Mouse (Mus musculus) kidney, embryonic 16.5 days (tissue): ENCODE data around the gene Tenm2. TPM values are rescaled to one million over a fixed set of nuclear protein-coding genes. Genes with fewer than 3 reads are reported as not detected.

Experiments
- ATAC-seq: fragments of 200-750 bp; cut with Nextera tagmentation; 2 replicates; pipeline ENCODE4 v1.8.0; 2017; ENCODE audit warnings: moderate TSS enrichment; ENCODE audit not compliant: low FRiP score, low TSS enrichment
- H3K27ac ChIP-seq: fragments of 300-500 bp; sonication (generic); 2 replicates; pipeline ENCODE4 v1.5.1; 2014; ENCODE audit warnings: low read length
- H3K27me3 ChIP-seq: fragments of 300-500 bp; sonication (generic); 2 replicates; pipeline ENCODE4 v1.6.1; 2014; ENCODE audit warnings: low read length, control low read depth, mixed read lengths; ENCODE audit not compliant: insufficient read depth
- H3K36me3 ChIP-seq: fragments of 300-500 bp; sonication (generic); 2 replicates; pipeline ENCODE4 v1.6.1; 2014; ENCODE audit warnings: low read length, control low read depth, mixed read lengths; ENCODE audit not compliant: insufficient read depth
- H3K4me1 ChIP-seq: fragments of 300-500 bp; sonication (generic); 2 replicates; pipeline ENCODE4 v1.6.1; 2014; ENCODE audit warnings: low read length, control low read depth, mixed read lengths; ENCODE audit not compliant: insufficient read depth
- H3K4me2 ChIP-seq: fragments of 300-500 bp; sonication (generic); replicated peaks from 2 replicates; pipeline ENCODE4 v1.6.1; 2014; ENCODE audit warnings: low read depth, low read length
- H3K4me3 ChIP-seq: fragments of 300-500 bp; sonication (generic); 2 replicates; pipeline ENCODE4 v1.5.1; 2014; ENCODE audit warnings: mild to moderate bottlenecking, low read length
- H3K9ac ChIP-seq: fragments of 300-500 bp; sonication (generic); replicated peaks from 2 replicates; pipeline ENCODE4 v1.6.1; 2014; ENCODE audit warnings: low read length
- H3K9me3 ChIP-seq: fragments of 300-500 bp; sonication (generic); 2 replicates; pipeline ENCODE4 v1.6.1; 2016; ENCODE audit warnings: low read length, control low read depth
- whole genome bisulfite sequencing: fragments of 180-500 bp; shearing (Covaris S2); extraction: QIAGEN DNeasy Blood & Tissue Kit; methylation state at CpG from one replicate; pipeline ENCODE4 v1.1.7; 2014; 5-methylcytosine and 5-hydroxymethylcytosine counted together
- polyA plus RNA-seq: library from polyadenylated mRNA; unstranded; fragments of >200 nt; fragmentation: Nextera tagmentation; extraction: Ambion mirVana; gene quantifications from 2 replicates; pipeline ENCODE4 v1.2.1, GENCODE M21; 2015

Tenm2 gene
- polyA plus RNA-seq, 1 experiment from 2014 or later, result 0.76 TPM

DNA sequence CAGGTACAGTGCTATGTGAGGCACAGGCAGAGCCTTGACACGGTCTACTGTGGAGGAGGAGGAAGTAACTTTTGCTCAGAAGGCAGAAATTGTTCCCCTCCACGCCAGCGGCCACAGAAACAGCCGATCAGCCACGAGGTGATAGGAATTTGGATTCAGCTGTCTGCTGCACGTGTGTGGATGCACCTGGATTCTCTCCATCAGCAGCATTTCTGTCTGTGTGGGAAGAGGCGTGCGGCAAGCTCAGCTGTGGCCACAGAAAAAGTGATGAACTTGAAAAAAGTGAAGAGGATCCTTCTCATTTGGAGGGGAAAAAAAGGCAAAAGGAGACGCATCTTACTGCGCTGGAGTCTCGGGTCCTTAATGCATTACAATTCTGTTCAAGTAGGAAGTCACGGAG, 1122.4 kb downstream of the Tenm2 start:
- H3K4me2 ChIP-seq, result no peak overlapping the region
- ATAC-seq, result no peak
- H3K27ac ChIP-seq, result no peak overlapping the region
- H3K9me3 ChIP-seq, result no peaks in the 10 kb centered on the region
- no peaks in the 10 kb centered on the region for H3K27me3 ChIP-seq
- peaks cover 9% of the 10 kb centered on the region for H3K4me1 ChIP-seq
- H3K36me3 ChIP-seq, result no peaks in the 10 kb centered on the region
- WGBS, result 76% methylated on average over 12 of the region's 12 CpGs
- no peak overlapping the region for H3K9ac ChIP-seq
- no peak overlapping the region for H3K4me3 ChIP-seq

DNA sequence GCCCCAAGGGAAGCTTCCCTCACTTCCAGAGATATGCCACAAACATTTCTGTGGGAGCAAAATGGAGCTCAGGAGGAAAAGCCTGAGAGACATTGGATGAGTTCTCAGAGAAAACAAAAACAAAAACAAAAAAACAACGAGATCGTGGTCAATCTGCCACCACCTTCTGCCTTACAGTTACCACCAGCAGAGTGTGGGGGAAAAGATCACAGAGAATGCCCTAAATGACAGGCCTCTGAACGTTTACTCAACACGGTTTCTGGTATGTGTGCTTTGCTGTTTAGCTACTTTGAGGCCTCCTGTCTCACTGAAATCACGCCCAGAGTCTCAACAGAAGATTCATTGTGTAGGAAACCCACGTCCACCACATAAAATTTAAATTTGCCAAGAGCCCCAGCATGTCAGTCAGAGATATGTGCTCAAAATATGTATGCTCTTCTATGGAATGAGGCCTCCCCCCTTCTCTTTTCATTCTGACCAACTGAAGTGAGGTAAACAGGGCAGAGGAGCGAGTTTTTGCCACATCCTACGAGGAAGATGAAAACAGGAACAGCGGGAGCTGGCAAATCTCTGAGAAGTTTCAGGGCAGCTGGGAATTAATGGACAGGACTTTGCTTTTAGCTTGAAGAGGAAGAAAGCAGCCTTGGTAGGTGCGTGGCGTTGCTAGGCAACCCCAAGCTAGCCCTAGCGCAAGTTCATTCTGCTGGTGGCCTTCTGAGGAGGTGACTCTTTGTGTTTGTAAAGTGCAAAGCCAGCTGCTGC, 1126.6 kb downstream of the Tenm2 start:
- no peak overlapping the region for H3K9ac ChIP-seq
- H3K9me3 ChIP-seq, result no peaks in the 10 kb centered on the region
- H3K27ac ChIP-seq, result no peak overlapping the region
- no peaks in the 10 kb centered on the region for H3K36me3 ChIP-seq
- peaks cover 14% of the 10 kb centered on the region for H3K4me1 ChIP-seq
- H3K27me3 ChIP-seq, result no peaks in the 10 kb centered on the region
- ATAC-seq, result peak; percentile 72
- 32% methylated on average over 12 of the region's 12 CpGs for WGBS
- no peak overlapping the region for H3K4me3 ChIP-seq
- no peak overlapping the region for H3K4me2 ChIP-seq

DNA sequence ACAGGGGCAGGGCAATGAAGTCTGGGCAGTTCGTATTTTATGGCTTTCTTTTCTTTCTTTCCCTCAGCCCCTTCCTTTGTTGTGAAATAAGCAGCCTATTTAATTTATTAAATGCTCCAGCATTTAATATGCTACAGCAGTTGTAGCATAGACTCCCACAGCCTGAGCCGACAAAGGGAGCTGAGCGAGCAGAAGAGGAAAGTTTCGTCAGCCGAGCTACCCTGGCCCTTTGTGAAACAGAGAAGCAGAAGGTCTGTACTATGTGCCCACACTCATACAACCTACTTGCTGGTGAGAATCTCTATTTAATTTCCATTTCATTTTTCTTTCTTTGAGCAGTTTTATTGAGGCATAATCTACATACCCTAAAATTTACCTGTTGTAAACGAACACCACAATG, 1127.9 kb downstream of the Tenm2 start:
- Histone ChIP-seq H3K36me3 (no peaks in the 10 kb centered on the region), H3K4me2 (no peak overlapping the region), H3K9me3 (no peaks in the 10 kb centered on the region), H3K4me1 (peaks cover 21% of the 10 kb centered on the region), H3K4me3 (no peak overlapping the region), H3K9ac (no peak overlapping the region), H3K27me3 (no peaks in the 10 kb centered on the region), H3K27ac (no peak overlapping the region)
- no peak for ATAC-seq
- 65% methylated on average over 6 of the region's 6 CpGs for WGBS

- no peak overlapping the region for H3K27ac ChIP-seq
- H3K4me3 ChIP-seq, result no peak overlapping the region
- H3K4me2 ChIP-seq, result no peak overlapping the region
- no peak overlapping the region for H3K9ac ChIP-seq
- no peak for ATAC-seq
- no peaks in the 10 kb centered on the region for H3K36me3 ChIP-seq
- H3K9me3 ChIP-seq, result no peaks in the 10 kb centered on the region
- H3K27me3 ChIP-seq, result no peaks in the 10 kb centered on the region
- peaks cover 21% of the 10 kb centered on the region for H3K4me1 ChIP-seq
- WGBS, result 35% methylated on average over 10 of the region's 10 CpGs
Observed at GRCm38 (mm10) chr11:36106639-36107038, 1129.1 kb downstream of the Tenm2 start.

GRCm38 (mm10) chr11:36103556-36103955, 1132.2 kb downstream of the Tenm2 start:
- H3K36me3 ChIP-seq, result no peaks in the 10 kb centered on the region
- H3K4me1 ChIP-seq, result peaks cover 14% of the 10 kb centered on the region
- no peak for ATAC-seq
- WGBS, result 21% methylated on average over 6 of the region's 6 CpGs
- H3K27ac ChIP-seq, result no peak overlapping the region
- no peak overlapping the region for H3K4me2 ChIP-seq
- no peak overlapping the region for H3K4me3 ChIP-seq
- H3K9me3 ChIP-seq, result no peaks in the 10 kb centered on the region
- no peaks in the 10 kb centered on the region for H3K27me3 ChIP-seq
- no peak overlapping the region for H3K9ac ChIP-seq

DNA sequence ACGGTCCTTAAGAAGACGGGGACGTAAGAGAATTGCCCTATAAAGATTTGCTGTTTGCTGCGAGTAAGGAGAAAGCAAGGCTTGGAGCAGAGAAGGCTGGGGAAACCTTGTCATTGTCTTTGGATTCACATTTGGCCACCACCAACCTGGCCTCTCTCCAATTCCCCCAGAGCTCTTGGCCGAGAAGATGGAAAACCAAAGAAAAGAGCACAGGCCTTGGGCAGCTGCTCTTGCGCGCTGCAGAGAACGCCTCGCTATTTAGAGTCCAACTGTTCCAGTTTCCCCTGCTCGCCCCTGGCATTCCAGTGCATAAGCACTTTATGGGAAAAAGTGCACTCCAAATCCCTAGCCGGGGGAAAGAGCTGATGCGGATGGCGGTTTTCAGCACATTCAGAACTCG, 1139.5 kb downstream of the Tenm2 start:
- no peaks in the 10 kb centered on the region for H3K27me3 ChIP-seq
- H3K9me3 ChIP-seq, result no peaks in the 10 kb centered on the region
- no peaks in the 10 kb centered on the region for H3K4me1 ChIP-seq
- no peak overlapping the region for H3K9ac ChIP-seq
- no peaks in the 10 kb centered on the region for H3K36me3 ChIP-seq
- H3K4me2 ChIP-seq, result no peak overlapping the region
- no peak overlapping the region for H3K27ac ChIP-seq
- no peak for ATAC-seq
- 76% methylated on average over 14 of the region's 14 CpGs for WGBS
- H3K4me3 ChIP-seq, result no peak overlapping the region

- H3K36me3 ChIP-seq, result no peaks in the 10 kb centered on the region
- WGBS, result 6% methylated on average over 3 of the region's 3 CpGs
- no peaks in the 10 kb centered on the region for H3K27me3 ChIP-seq
- no peaks in the 10 kb centered on the region for H3K4me1 ChIP-seq
- H3K9me3 ChIP-seq, result no peaks in the 10 kb centered on the region
- ATAC-seq, result peak; percentile 61; the same call in 1 of the 2 replicates
- no peak overlapping the region for H3K4me2 ChIP-seq
- H3K27ac ChIP-seq, result no peak overlapping the region
- no peak overlapping the region for H3K9ac ChIP-seq
- no peak overlapping the region for H3K4me3 ChIP-seq
Observed at GRCm38 (mm10) chr11:36090210-36090609, 1145.6 kb downstream of the Tenm2 start.

GRCm38 (mm10) chr11:36081399-36082053, 1154.2 kb downstream of the Tenm2 start:
- Histone ChIP-seq H3K9ac (no peak overlapping the region), H3K27me3 (no peaks in the 10 kb centered on the region), H3K4me3 (no peak overlapping the region), H3K27ac (no peak overlapping the region), H3K9me3 (no peaks in the 10 kb centered on the region), H3K4me2 (no peak overlapping the region), H3K4me1 (no peaks in the 10 kb centered on the region), H3K36me3 (no peaks in the 10 kb centered on the region)
- ATAC-seq, result no peak
- 20% methylated on average over 10 of the region's 10 CpGs for WGBS

GRCm38 (mm10) chr11:36080766-36081165, 1155.0 kb downstream of the Tenm2 start:
- H3K9ac ChIP-seq, result no peak overlapping the region
- WGBS, result 69% methylated on average over 11 of the region's 11 CpGs

DNA sequence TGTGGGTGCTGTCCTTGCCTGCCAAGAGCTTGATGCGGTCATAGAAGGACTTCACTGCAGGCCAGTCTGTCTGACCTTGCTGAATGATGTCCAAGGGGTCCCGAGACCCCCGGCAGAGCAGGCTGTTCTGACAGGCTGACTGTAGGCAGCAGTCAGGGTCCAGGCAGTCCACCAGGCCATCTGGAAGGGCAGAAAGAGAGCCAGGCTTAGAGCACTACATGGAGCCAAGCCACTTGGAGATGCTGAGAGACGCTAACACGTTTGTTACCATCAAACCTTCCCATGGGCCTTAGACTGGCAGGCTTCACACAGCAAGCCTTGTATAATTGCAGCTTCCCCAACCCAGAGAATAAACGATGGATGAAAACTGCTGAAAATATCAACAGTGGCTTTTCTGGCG, 1157.4 kb downstream of the Tenm2 start:
- Histone ChIP-seq H3K27me3 (no peaks in the 10 kb centered on the region), H3K27ac (no peak overlapping the region), H3K4me1 (no peaks in the 10 kb centered on the region), H3K9me3 (no peaks in the 10 kb centered on the region), H3K36me3 (no peaks in the 10 kb centered on the region), H3K9ac (no peak overlapping the region), H3K4me3 (no peak overlapping the region), H3K4me2 (no peak overlapping the region)
- 85% methylated on average over 7 of the region's 7 CpGs for WGBS
- no peak for ATAC-seq

More at GRCm38 (mm10) chr11:36080766-36081165, 1155.0 kb downstream of the Tenm2 start:
- H3K36me3 ChIP-seq, result no peaks in the 10 kb centered on the region
- H3K4me3 ChIP-seq, result no peak overlapping the region
- no peak for ATAC-seq
- no peaks in the 10 kb centered on the region for H3K4me1 ChIP-seq
- H3K9me3 ChIP-seq, result no peaks in the 10 kb centered on the region
- H3K4me2 ChIP-seq, result no peak overlapping the region
- no peaks in the 10 kb centered on the region for H3K27me3 ChIP-seq
- H3K27ac ChIP-seq, result no peak overlapping the region
